Mouse (Mus musculus) MEL (cell line): Measurements from ENCODE around the gene Nde1. TPM values are rescaled to one million over a fixed set of nuclear protein-coding genes. Genes with fewer than 3 reads are reported as not detected.

Experiments used
- DNase-seq: peaks from one replicate; pipeline ENCODE4 v3.0.0; 2011; ENCODE audit warnings: low read depth, low spot score
- H3K27ac ChIP-seq: 2 replicates; pipeline ENCODE4 v1.5.1; 2012; ENCODE audit warnings: low read depth, mild to moderate bottlenecking, control low read depth, low read length, moderate library complexity; ENCODE audit not compliant: control insufficient read depth
- H3K27me3 ChIP-seq, 2 experiments: fragments of 150-350 bp in 1 of 2; sonication (generic) in 1 of 2; 2 replicates each; pipeline ENCODE4 v1.6.1; 2012; ENCODE audit warnings: low read length in 2 of 2, mild to moderate bottlenecking in 2 of 2, improper control_type of control experiment in 1 of 2, moderate library complexity in 1 of 2; ENCODE audit not compliant: insufficient read depth in 2 of 2, control insufficient read depth in 1 of 2
- H3K36me3 ChIP-seq, 2 experiments: 2 replicates each; pipeline ENCODE4 v1.6.1; 2012 to 2014; ENCODE audit warnings: low read length in 2 of 2, improper control_type of control experiment in 1 of 2, inconsistent platforms in 1 of 2, mild to moderate bottlenecking in 1 of 2; ENCODE audit not compliant: insufficient read depth in 2 of 2, control insufficient read depth in 1 of 2
- H3K4me1 ChIP-seq, 2 experiments: fragments of 150-350 bp in 1 of 2; sonication (generic) in 1 of 2; 2 replicates each; pipeline ENCODE4 v1.6.1; 2012; ENCODE audit warnings: low read length in 2 of 2, improper control_type of control experiment in 1 of 2, mild to moderate bottlenecking in 1 of 2; ENCODE audit not compliant: insufficient read depth in 2 of 2, control insufficient read depth in 1 of 2
- H3K4me3 ChIP-seq, 2 experiments: fragments of 150-350 bp in 1 of 2; sonication (generic) in 1 of 2; 2 replicates each; pipeline ENCODE4 v1.5.1; 2012; ENCODE audit warnings: low read depth in 2 of 2, low read length in 2 of 2, mild to moderate bottlenecking in 2 of 2, moderate library complexity in 2 of 2, control low read depth in 1 of 2, improper control_type of control experiment in 1 of 2; ENCODE audit not compliant: control insufficient read depth in 1 of 2, insufficient read depth in 1 of 2
- H3K79me2 ChIP-seq: 2 replicates; pipeline ENCODE4 v1.6.1; 2012; ENCODE audit warnings: mild to moderate bottlenecking, low read length, moderate library complexity; ENCODE audit not compliant: control insufficient read depth, poor library complexity, insufficient read depth
- H3K9ac ChIP-seq: 2 replicates; pipeline ENCODE4 v1.6.1; 2012; ENCODE audit warnings: low read depth, mild to moderate bottlenecking, control low read depth, low read length, moderate library complexity; ENCODE audit not compliant: control insufficient read depth, poor library complexity, severe bottlenecking
- H3K9me3 ChIP-seq: fragments of 150-350 bp; sonication (generic); replicated peaks from 2 replicates; pipeline ENCODE4 v1.6.1; 2012; ENCODE audit warnings: mild to moderate bottlenecking, low read length, improper control_type of control experiment, moderate library complexity; ENCODE audit not compliant: insufficient read depth
- BHLHE40 ChIP-seq: IDR thresholded peaks from 2 replicates; pipeline ENCODE4 v1.6.1; 2012; ENCODE audit warnings: low read depth, mild to moderate bottlenecking, inconsistent platforms, low read length, improper control_type of control experiment, borderline replicate concordance
- ELF1 ChIP-seq: IDR thresholded peaks from 2 replicates; pipeline ENCODE4 v1.6.1; 2014; ENCODE audit warnings: low read depth, mild to moderate bottlenecking, inconsistent platforms, low read length, improper control_type of control experiment, moderate library complexity
- EP300 ChIP-seq, 2 experiments: IDR thresholded peaks; 2 replicates each; pipeline ENCODE4 v1.6.1; 2011; ENCODE audit warnings: improper control_type of control experiment in 2 of 2, low read length in 2 of 2, low read depth in 1 of 2, mild to moderate bottlenecking in 1 of 2
- GABPA ChIP-seq: IDR thresholded peaks from 2 replicates; pipeline ENCODE4 v1.6.1; 2012; ENCODE audit warnings: low read depth, mild to moderate bottlenecking, inconsistent platforms, low read length, improper control_type of control experiment, moderate library complexity
- JUND ChIP-seq: IDR thresholded peaks from 2 replicates; pipeline ENCODE4 v1.6.1; 2011; ENCODE audit warnings: low read depth, mild to moderate bottlenecking, improper control_type of control experiment, low read length
- MAFK ChIP-seq: IDR thresholded peaks from 2 replicates; pipeline ENCODE4 v1.6.1; 2011; ENCODE audit warnings: low read depth, mild to moderate bottlenecking, low read length, improper control_type of control experiment, borderline replicate concordance
- MAZ ChIP-seq: IDR thresholded peaks from 2 replicates; pipeline ENCODE4 v1.6.1; 2012; ENCODE audit warnings: low read depth, mild to moderate bottlenecking, inconsistent platforms, low read length, improper control_type of control experiment
- MYB ChIP-seq: IDR thresholded peaks from 2 replicates; pipeline ENCODE4 v1.6.1; 2011; ENCODE audit warnings: mild to moderate bottlenecking, low read depth, low read length, improper control_type of control experiment
- NELFE ChIP-seq: IDR thresholded peaks from 2 replicates; pipeline ENCODE4 v1.6.1; 2011; ENCODE audit warnings: low read depth, low read length, improper control_type of control experiment
- NRF1 ChIP-seq: IDR thresholded peaks from 2 replicates; pipeline ENCODE4 v1.6.1; 2014; ENCODE audit warnings: low read depth, mild to moderate bottlenecking, inconsistent platforms, low read length, improper control_type of control experiment, moderate library complexity; ENCODE audit not compliant: poor library complexity, insufficient read depth, severe bottlenecking
- POLR2A ChIP-seq, 2 experiments: IDR thresholded peaks; 2 replicates each; pipeline ENCODE4 v1.6.1; 2011 to 2012; ENCODE audit warnings: low read length in 2 of 2, mild to moderate bottlenecking in 2 of 2, control low read depth in 1 of 2, improper control_type of control experiment in 1 of 2, low read depth in 1 of 2, moderate library complexity in 1 of 2; ENCODE audit not compliant: control insufficient read depth in 1 of 2, insufficient read depth in 1 of 2, poor library complexity in 1 of 2
- TBP ChIP-seq: IDR thresholded peaks from 2 replicates; pipeline ENCODE4 v1.8.0; 2011; ENCODE audit warnings: low read depth, low read length, improper control_type of control experiment
- UBTF ChIP-seq: IDR thresholded peaks from 2 replicates; pipeline ENCODE4 v1.6.1; 2012; ENCODE audit warnings: low read depth, mild to moderate bottlenecking, inconsistent platforms, low read length, improper control_type of control experiment, moderate library complexity, borderline replicate concordance; ENCODE audit not compliant: insufficient read depth
- USF1 ChIP-seq: IDR thresholded peaks from 2 replicates; pipeline ENCODE4 v1.6.1; 2014; ENCODE audit warnings: low read depth, mild to moderate bottlenecking, inconsistent platforms, low read length, improper control_type of control experiment, moderate library complexity
- ZMIZ1 ChIP-seq: IDR thresholded peaks from 2 replicates; pipeline ENCODE4 v1.6.1; 2012; ENCODE audit warnings: low read depth, mild to moderate bottlenecking, inconsistent platforms, low read length, improper control_type of control experiment, moderate library complexity
- polyA plus RNA-seq, 2 experiments: library from polyadenylated mRNA; stranded (reverse) in 1 of 2; unstranded in 1 of 2; fragments of >175 nt in 1 of 2; fragments of >200 nt in 1 of 2; gene quantifications; 2 replicates each; pipeline versions ENCODE4 v1.2.1 to v1.2.4; 2012; ENCODE audit warnings: low replicate concordance in 2 of 2, low read depth in 1 of 2; ENCODE audit not compliant: insufficient read length in 2 of 2, insufficient read depth in 1 of 2, missing spikeins in 1 of 2
- total RNA-seq: library from RNA; depleted of rRNA; stranded (reverse); fragments of 300-350 nt; gene quantifications from 2 replicates; pipeline ENCODE4 v1.2.3, GENCODE M21; 2012

Nde1 gene
- total and polyA plus RNA-seq, 3 experiments: 25.8 to 42.5 TPM; not detected in 1

GRCm38 (mm10) chr16:14135014-14135413 lies 28.1 kb upstream of the Nde1 start:
- TF ChIP-seq ZMIZ1: no peak
- no peak for TF ChIP-seq GABPA
- no peak for TF ChIP-seq USF1
- TF ChIP-seq MYB: no peak
- no peak for TF ChIP-seq MAFK
- no peak for TF ChIP-seq BHLHE40
- TF ChIP-seq TBP: no peak
- no peak for TF ChIP-seq UBTF
- TF ChIP-seq MAZ: no peak
- no peak for TF ChIP-seq JUND
- no peak for TF ChIP-seq EP300 (IDR thresholded peaks at IDR 0.05; ENCODE audit: low read depth in 1 of 2, low read length in 2 of 2)
- no peak for TF ChIP-seq NRF1
- TF ChIP-seq NELFE: no peak
- no peak for DNase-seq
- peaks cover 3 to 10% of the 10 kb centered on the region in 2 experiments for H3K36me3 ChIP-seq
- no peak overlapping the region for H3K27ac ChIP-seq
- H3K9ac ChIP-seq: no peak overlapping the region
- H3K4me3 ChIP-seq: no peak overlapping the region
- H3K79me2 ChIP-seq: no peaks in the 10 kb centered on the region
- no peaks in the 10 kb centered on the region for H3K27me3 ChIP-seq
- H3K9me3 ChIP-seq: no peaks in the 10 kb centered on the region
- no peaks in the 10 kb centered on the region for H3K4me1 ChIP-seq

- TF ChIP-seq POLR2A (IDR thresholded peaks at IDR 0.05; ENCODE audit: control insufficient read depth in 1 of 2, insufficient read depth in 1 of 2, low read depth in 1 of 2, low read length in 2 of 2, poor library complexity in 1 of 2) (no peak), ELF1 (no peak)
- Histone ChIP-seq H3K27ac (no peak overlapping the region), H3K4me1 (no peaks in the 10 kb centered on the region), H3K36me3 (peaks cover 0 to 8% of the 10 kb centered on the region in 2 experiments; a peak in 2 of 4 replicates), H3K9me3 (no peaks in the 10 kb centered on the region), H3K4me3 (no peak overlapping the region), H3K27me3 (no peaks in the 10 kb centered on the region), H3K79me2 (no peaks in the 10 kb centered on the region), H3K9ac (no peak overlapping the region)
- no peak for DNase-seq
Measured at GRCm38 (mm10) chr16:14137976-14138561, 25.0 kb upstream of the Nde1 start.
